Mouse (Mus musculus) bone marrow macrophage, adult 2 months (primary cell): Measurements from ENCODE around the gene Parp3.

Experiments
- CTCF ChIP-seq: IDR thresholded peaks from 2 replicates; pipeline ENCODE4 v1.5.1; 2012; ENCODE audit warnings: low read depth, mild to moderate bottlenecking, low read length, moderate library complexity
- POLR2A ChIP-seq: IDR thresholded peaks from 2 replicates; pipeline ENCODE4 v1.6.1; 2012; ENCODE audit warnings: mild to moderate bottlenecking, low read depth, low read length, borderline replicate concordance

GRCm38 (mm10) chr9:106451298-106451697 is 25.5 kb downstream of the Parp3 start:
- TF ChIP-seq CTCF, result no peak
- TF ChIP-seq POLR2A, result no peak
